Mouse (Mus musculus) liver, embryonic 11.5 days (tissue): ENCODE data around the gene Tjp3. TPM values are rescaled to one million over a fixed set of nuclear protein-coding genes. Genes with fewer than 3 reads are reported as not detected.

Source experiments
- ATAC-seq: fragments of 200-750 bp; cut with Nextera tagmentation; replicated peaks from 2 replicates; pipeline ENCODE4 v1.8.0; 2017; ENCODE audit warnings: moderate number of reproducible peaks, mild to moderate bottlenecking, moderate TSS enrichment, moderate library complexity; ENCODE audit not compliant: low FRiP score
- DNase-seq: peaks from one replicate; pipeline ENCODE4 v3.0.0-alpha.2; 2017; ENCODE audit warnings: low spot score
- H3K27ac ChIP-seq: fragments of 300-500 bp; sonication (generic); 2 replicates; pipeline ENCODE4 v1.5.1; 2014; ENCODE audit warnings: mild to moderate bottlenecking, low read depth, low read length, control low read depth
- H3K27me3 ChIP-seq: fragments of 300-500 bp; sonication (generic); replicated peaks from 2 replicates; pipeline ENCODE4 v1.6.1; 2014; ENCODE audit warnings: low read length, mixed read lengths; ENCODE audit not compliant: control insufficient read depth, insufficient read depth
- H3K36me3 ChIP-seq: fragments of 300-500 bp; sonication (generic); 2 replicates; pipeline ENCODE4 v1.6.1; 2014; ENCODE audit warnings: mild to moderate bottlenecking, low read length, moderate library complexity, mixed read lengths; ENCODE audit not compliant: control insufficient read depth, insufficient read depth
- H3K4me1 ChIP-seq: fragments of 300-500 bp; sonication (generic); replicated peaks from 2 replicates; pipeline ENCODE4 v1.6.1; 2014; ENCODE audit warnings: low read length, mixed read lengths; ENCODE audit not compliant: control insufficient read depth, insufficient read depth
- H3K4me2 ChIP-seq: fragments of 300-500 bp; sonication (generic); 2 replicates; pipeline ENCODE4 v1.6.1; 2014; ENCODE audit warnings: mild to moderate bottlenecking, control low read depth, moderate library complexity
- H3K4me3 ChIP-seq: fragments of 300-500 bp; sonication (generic); 2 replicates; pipeline ENCODE4 v1.5.1; 2014; ENCODE audit warnings: low read depth, low read length, control low read depth
- H3K9ac ChIP-seq: fragments of 300-500 bp; sonication (generic); 2 replicates; pipeline ENCODE4 v1.6.1; 2014; ENCODE audit warnings: low read depth, low read length, control low read depth
- H3K9me3 ChIP-seq: fragments of 300-500 bp; sonication (generic); 2 replicates; pipeline ENCODE4 v1.6.1; 2016; ENCODE audit warnings: low read length, inconsistent platforms, mixed read lengths; ENCODE audit not compliant: control insufficient read depth
- WGBS: fragments of 180-500 bp; shearing (Covaris S2); extraction: QIAGEN DNeasy Blood & Tissue Kit; methylation state at CpG from one replicate; pipeline ENCODE4 v1.1.7; 2014; 5-methylcytosine and 5-hydroxymethylcytosine counted together
- polyA plus RNA-seq: library from polyadenylated mRNA; unstranded; fragments of >200 nt; fragmentation: Nextera tagmentation; extraction: Ambion mirVana; gene quantifications from 2 replicates; pipeline ENCODE4 v1.2.1, GENCODE M21; 2014

Tjp3 gene
- polyA plus RNA-seq, 1 experiment from 2014 or later, result 1.8 TPM

GRCm38 (mm10) chr10:81322444-81322843 lies 31.1 kb upstream of the Tjp3 start:
- no peak for DNase-seq
- Histone ChIP-seq H3K36me3 (peaks cover 56% of the 10 kb centered on the region), H3K4me2 (peak overlapping the region; percentile 96), H3K27me3 (no peaks in the 10 kb centered on the region), H3K9me3 (no peaks in the 10 kb centered on the region), H3K4me1 (peaks cover 33% of the 10 kb centered on the region), H3K9ac (0 out of 2 replicates have a peak overlapping the region, but pooled peaks have one; percentile 88), H3K4me3 (peak overlapping the region; percentile 97), H3K27ac (no peak overlapping the region)
- ATAC-seq, result no peak
- 94% methylated on average over 27 of the region's 27 CpGs for WGBS

DNA sequence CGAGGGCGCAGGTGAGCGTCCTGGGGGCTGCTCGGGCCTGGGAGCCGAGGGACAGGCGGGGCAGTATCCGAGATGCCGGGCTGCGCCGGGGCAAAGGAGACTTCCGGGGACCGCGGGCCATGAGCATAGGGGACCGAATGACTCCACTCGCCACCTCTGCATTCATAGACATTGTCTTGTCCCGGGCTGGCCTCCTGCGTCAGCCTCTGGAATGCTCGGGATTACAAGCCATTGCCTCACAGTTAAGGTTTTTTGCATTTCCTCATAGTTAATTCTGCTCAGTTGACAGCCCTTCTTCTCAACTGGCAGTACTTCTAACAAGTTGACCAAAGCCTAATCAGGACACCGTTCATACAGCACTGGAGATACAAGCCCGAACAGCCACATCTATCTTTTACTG lies 30.1 kb upstream of the Tjp3 start:
- H3K4me2 ChIP-seq, result peak overlapping the region; percentile 96
- peaks cover 38% of the 10 kb centered on the region for H3K4me1 ChIP-seq
- H3K27me3 ChIP-seq, result no peaks in the 10 kb centered on the region
- H3K4me3 ChIP-seq, result peak overlapping the region; percentile 97
- DNase-seq (no peak), ATAC-seq (no peak)
- H3K9ac ChIP-seq, result peak overlapping the region; percentile 88
- WGBS, result 3% methylated on average over 20 of the region's 20 CpGs
- no peaks in the 10 kb centered on the region for H3K9me3 ChIP-seq
- peak overlapping the region; percentile 78 for H3K27ac ChIP-seq
- peaks cover 48% of the 10 kb centered on the region for H3K36me3 ChIP-seq

GRCm38 (mm10) chr10:81320550-81321347 lies 29.4 kb upstream of the Tjp3 start, which contains the start of gene Cactin:
Gene Cactin, plus strand, starts transcription at chr10:81321103.
- ATAC-seq, result peak; percentile 88
- peak within 1 kb of the TSS; percentile 88 for H3K9ac ChIP-seq
- WGBS, result under 1% methylated on average over 68 of the region's 68 CpGs
- H3K27me3 ChIP-seq, result no peaks in the 10 kb centered on the region
- peak; percentile 98 for DNase-seq
- peak within 1 kb of the TSS; percentile 97 for H3K4me3 ChIP-seq
- H3K27ac ChIP-seq, result peak within 1 kb of the TSS; percentile 78
- H3K9me3 ChIP-seq, result no peaks in the 10 kb centered on the region
- peak within 1 kb of the TSS; percentile 96 for H3K4me2 ChIP-seq
- H3K4me1 ChIP-seq, result peaks cover 34% of the 10 kb centered on the region
- H3K36me3 ChIP-seq, result peaks cover 41% of the 10 kb centered on the region

DNA sequence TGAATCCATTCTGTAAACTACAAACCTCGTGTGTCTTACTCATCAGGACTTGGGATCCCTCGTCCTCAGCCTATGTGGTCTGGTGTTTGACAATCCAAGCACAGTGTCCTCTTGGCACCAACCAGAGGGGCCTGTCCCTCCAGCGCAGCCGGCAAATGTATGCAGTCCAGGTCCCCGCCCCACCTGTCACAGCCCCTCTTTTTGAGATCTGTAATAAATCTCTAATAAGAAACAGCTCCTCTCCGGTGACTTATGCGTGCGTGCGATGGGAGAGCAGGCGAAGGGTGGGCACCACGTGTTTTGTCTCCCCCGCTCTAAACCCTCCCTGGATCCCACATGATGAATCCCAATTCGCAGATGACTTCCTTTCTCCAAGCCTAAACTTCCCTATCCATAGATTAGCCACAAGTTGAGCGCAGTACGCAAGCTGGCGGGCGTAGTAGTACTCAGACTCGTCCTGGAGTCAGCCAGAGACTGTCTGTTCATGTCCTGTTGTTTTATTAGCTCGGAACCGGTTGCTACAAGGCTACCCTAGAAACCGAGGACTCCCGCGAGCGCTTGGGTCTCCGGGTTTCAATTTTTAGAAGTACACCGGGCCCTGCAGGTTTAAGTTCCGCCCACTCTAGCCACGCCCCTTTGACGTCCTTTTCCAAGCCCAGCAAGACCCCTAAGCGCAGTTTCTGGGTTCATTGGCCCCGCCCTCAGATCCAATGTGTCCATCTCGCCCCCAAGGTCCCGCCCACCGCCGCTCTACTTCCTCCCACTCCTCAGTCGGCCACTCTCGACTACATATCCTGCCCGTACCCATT lies 28.6 kb upstream of the Tjp3 start:
- ATAC-seq, result no peak; the same call in 1 of the 2 replicates
- peaks cover 34% of the 10 kb centered on the region for H3K4me1 ChIP-seq
- 2% methylated on average over 38 of the region's 38 CpGs for WGBS

GRCm38 (mm10) chr10:81319330-81319699 lies 27.9 kb upstream of the Tjp3 start:
- Histone ChIP-seq H3K4me2 (peak overlapping the region; percentile 96), H3K27me3 (no peaks in the 10 kb centered on the region), H3K9ac (peak overlapping the region; percentile 63), H3K4me1 (peaks cover 34% of the 10 kb centered on the region), H3K4me3 (peak overlapping the region; percentile 97), H3K27ac (peak overlapping the region; percentile 78), H3K9me3 (no peaks in the 10 kb centered on the region), H3K36me3 (peaks cover 36% of the 10 kb centered on the region)
- DNase-seq, result no peak
- 39% methylated on average over 8 of the region's 8 CpGs for WGBS
- no peak for ATAC-seq

More for the DNA sequence above, 28.6 kb upstream of the Tjp3 start:
- H3K36me3 ChIP-seq, result peaks cover 36% of the 10 kb centered on the region
- no peaks in the 10 kb centered on the region for H3K27me3 ChIP-seq
- no peak for DNase-seq
- H3K4me2 ChIP-seq, result peak overlapping the region; percentile 96
- H3K9me3 ChIP-seq, result no peaks in the 10 kb centered on the region
- H3K27ac ChIP-seq, result peak overlapping the region; percentile 78
- H3K9ac ChIP-seq, result peak overlapping the region; percentile 63
- peak overlapping the region; percentile 97 for H3K4me3 ChIP-seq

- H3K9me3 ChIP-seq, result no peaks in the 10 kb centered on the region
- peak overlapping the region; percentile 96 for H3K4me2 ChIP-seq
- peak overlapping the region; percentile 78 for H3K27ac ChIP-seq
- WGBS, result 86% methylated on average over 13 of the region's 13 CpGs
- no peaks in the 10 kb centered on the region for H3K27me3 ChIP-seq
- no peak overlapping the region for H3K4me3 ChIP-seq
- DNase-seq (no peak), ATAC-seq (no peak)
- peaks cover 34% of the 10 kb centered on the region for H3K4me1 ChIP-seq
- peaks cover 35% of the 10 kb centered on the region for H3K36me3 ChIP-seq
- peak overlapping the region; percentile 1; the same call in 1 of the 2 replicates for H3K9ac ChIP-seq
Observed at GRCm38 (mm10) chr10:81318589-81319329, 27.4 kb upstream of the Tjp3 start.

DNA sequence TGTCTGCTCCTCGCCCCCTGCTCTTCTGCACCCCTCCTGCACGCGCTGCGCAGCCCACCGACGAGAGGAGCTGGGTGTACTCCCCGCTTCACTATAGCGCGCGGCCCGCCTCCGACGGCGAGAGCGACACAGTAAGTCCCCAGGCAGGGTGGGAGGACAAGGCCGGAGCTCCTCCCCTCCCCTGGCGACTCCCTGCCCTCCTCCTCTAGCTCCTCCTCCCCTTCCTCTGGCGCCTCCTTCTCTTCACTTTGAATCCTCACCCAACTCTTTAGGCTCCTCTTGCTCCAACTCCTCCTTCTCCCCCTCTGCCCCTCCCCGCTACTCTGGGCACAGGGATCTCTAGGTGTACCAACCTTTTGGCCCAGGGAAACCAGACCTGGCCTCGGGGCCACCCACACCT lies 25.9 kb upstream of the Tjp3 start:
- ATAC-seq (peak; percentile 19; the same call in 1 of the 2 replicates), DNase-seq (no peak)
- Histone ChIP-seq H3K36me3 (peaks cover 35% of the 10 kb centered on the region), H3K27ac (peak overlapping the region; percentile 32; the same call in 1 of the 2 replicates), H3K9me3 (no peaks in the 10 kb centered on the region), H3K9ac (peak overlapping the region; percentile 49), H3K4me3 (peak overlapping the region; percentile 36), H3K27me3 (no peaks in the 10 kb centered on the region), H3K4me2 (peak overlapping the region; percentile 66), H3K4me1 (peaks cover 32% of the 10 kb centered on the region)
- 20% methylated on average over 20 of the region's 20 CpGs for WGBS
